Mouse (Mus musculus): Measurements from ENCODE around the gene Hecw2. TPM values are rescaled to one million over a fixed set of nuclear protein-coding genes. Genes with fewer than 3 reads are reported as not detected.

Gene Hecw2
- polyA plus RNA-seq, 2 experiments, result 2.2 to 2.8 TPM

DNA sequence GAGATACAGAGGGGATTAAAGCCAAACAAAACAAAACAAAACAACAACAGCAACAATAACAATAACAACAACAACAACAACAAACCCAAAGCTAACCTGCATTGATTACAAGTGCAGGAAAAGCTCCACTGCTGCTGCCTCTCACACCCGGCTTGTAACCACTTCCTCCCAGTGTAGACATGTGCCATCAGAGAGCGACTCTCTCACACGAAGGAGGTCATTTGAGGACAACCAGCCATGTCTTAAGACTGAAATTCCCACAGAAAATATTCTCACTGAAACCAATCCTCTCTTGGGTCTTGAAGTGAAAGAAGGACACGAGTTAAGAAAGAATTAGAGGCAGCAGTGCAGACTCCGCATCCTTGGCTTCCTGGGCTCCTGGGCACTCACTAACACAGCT, 319.0 kb downstream of the Hecw2 start:
- H3K36me3 ChIP-seq (ENCODE audit: control insufficient read depth, insufficient read depth, low read length), result no peaks in the 10 kb centered on the region
- WGBS, result 81% methylated on average over 5 of the region's 5 CpGs
- no peaks in the 10 kb centered on the region for H3K4me1 ChIP-seq (ENCODE audit: control insufficient read depth, insufficient read depth, low read length)
- DNase-seq (ENCODE audit: low spot score), result no peak
- ATAC-seq (ENCODE audit: low FRiP score, low read depth), result no peak
- H3K9me3 ChIP-seq (ENCODE audit: control insufficient read depth, low read length), result no peaks in the 10 kb centered on the region
- H3K9ac ChIP-seq (ENCODE audit: low read depth, low read length, severe bottlenecking), result no peak overlapping the region
- H3K27me3 ChIP-seq (ENCODE audit: control insufficient read depth, insufficient read depth, low read length), result no peaks in the 10 kb centered on the region
- no peak overlapping the region for H3K4me2 ChIP-seq (replicated peaks; ENCODE audit: low read depth, low read length, severe bottlenecking)
- H3K4me3 ChIP-seq (replicated peaks; ENCODE audit: low read length), result no peak overlapping the region
- no peak for TF ChIP-seq POLR2A (IDR thresholded peaks at IDR 0.05; ENCODE audit: borderline replicate concordance, extremely low read depth, insufficient read depth, insufficient read length)
- H3K27ac ChIP-seq (replicated peaks; ENCODE audit: low read depth, low read length), result no peak overlapping the region

- no peak overlapping the region for H3K4me2 ChIP-seq (replicated peaks; ENCODE audit: low read depth, low read length, severe bottlenecking)
- DNase-seq (ENCODE audit: low spot score), result no peak
- no peaks in the 10 kb centered on the region for H3K27me3 ChIP-seq (ENCODE audit: control insufficient read depth, insufficient read depth, low read length)
- no peaks in the 10 kb centered on the region for H3K36me3 ChIP-seq (ENCODE audit: control insufficient read depth, insufficient read depth, low read length)
- H3K4me3 ChIP-seq (replicated peaks; ENCODE audit: low read length), result no peak overlapping the region
- no peaks in the 10 kb centered on the region for H3K9me3 ChIP-seq (ENCODE audit: control insufficient read depth, low read length)
- no peak overlapping the region for H3K27ac ChIP-seq (replicated peaks; ENCODE audit: low read depth, low read length)
- H3K4me1 ChIP-seq (ENCODE audit: control insufficient read depth, insufficient read depth, low read length), result no peaks in the 10 kb centered on the region
- WGBS, result 86% methylated on average over 2 of the region's 2 CpGs
- H3K9ac ChIP-seq (ENCODE audit: low read depth, low read length, severe bottlenecking), result no peak overlapping the region
- no peak for ATAC-seq (ENCODE audit: low FRiP score, low read depth)
- no peak for TF ChIP-seq POLR2A (IDR thresholded peaks at IDR 0.05; ENCODE audit: borderline replicate concordance, extremely low read depth, insufficient read depth, insufficient read length)
Observed at GRCm38 (mm10) chr1:53867316-53867715, 327.7 kb downstream of the Hecw2 start.

DNA sequence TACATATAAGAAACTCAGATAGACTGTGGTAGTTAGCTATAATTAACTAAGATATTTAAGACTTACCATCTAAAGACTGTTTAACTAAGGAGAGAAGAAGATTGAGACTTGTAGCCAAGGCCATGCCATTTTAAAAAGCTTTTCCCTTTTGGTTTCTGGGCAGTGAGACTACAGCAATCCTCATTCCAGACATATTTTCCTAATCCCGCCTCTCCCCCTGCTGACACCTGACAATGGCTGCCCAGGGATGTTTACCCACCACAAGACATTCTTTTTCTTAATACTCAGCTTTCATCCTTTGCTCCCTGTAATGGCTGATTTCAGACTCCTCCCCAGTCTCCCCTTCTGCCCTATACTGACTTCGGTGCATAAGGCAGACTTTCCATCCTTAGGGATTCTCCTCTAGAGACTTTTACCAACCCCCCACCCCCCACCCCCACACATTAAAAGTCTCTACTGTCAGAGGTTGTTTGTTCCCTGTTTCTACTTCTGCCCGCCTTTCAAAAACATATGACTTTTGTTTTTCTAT, 328.5 kb downstream of the Hecw2 start:
- H3K27ac ChIP-seq (replicated peaks; ENCODE audit: low read depth, low read length), result no peak overlapping the region
- no peaks in the 10 kb centered on the region for H3K36me3 ChIP-seq (ENCODE audit: control insufficient read depth, insufficient read depth, low read length)
- DNase-seq (ENCODE audit: low spot score), result no peak
- no peaks in the 10 kb centered on the region for H3K4me1 ChIP-seq (ENCODE audit: control insufficient read depth, insufficient read depth, low read length)
- no peaks in the 10 kb centered on the region for H3K27me3 ChIP-seq (ENCODE audit: control insufficient read depth, insufficient read depth, low read length)
- no peak overlapping the region for H3K9ac ChIP-seq (ENCODE audit: low read depth, low read length, severe bottlenecking)
- no peak overlapping the region for H3K4me2 ChIP-seq (replicated peaks; ENCODE audit: low read depth, low read length, severe bottlenecking)
- no peak for TF ChIP-seq POLR2A (IDR thresholded peaks at IDR 0.05; ENCODE audit: borderline replicate concordance, extremely low read depth, insufficient read depth, insufficient read length)
- H3K4me3 ChIP-seq (replicated peaks; ENCODE audit: low read length), result no peak overlapping the region
- H3K9me3 ChIP-seq (ENCODE audit: control insufficient read depth, low read length), result no peaks in the 10 kb centered on the region
- no peak for ATAC-seq (ENCODE audit: low FRiP score, low read depth)
- 43% methylated on average over 3 of the region's 3 CpGs for WGBS

DNA sequence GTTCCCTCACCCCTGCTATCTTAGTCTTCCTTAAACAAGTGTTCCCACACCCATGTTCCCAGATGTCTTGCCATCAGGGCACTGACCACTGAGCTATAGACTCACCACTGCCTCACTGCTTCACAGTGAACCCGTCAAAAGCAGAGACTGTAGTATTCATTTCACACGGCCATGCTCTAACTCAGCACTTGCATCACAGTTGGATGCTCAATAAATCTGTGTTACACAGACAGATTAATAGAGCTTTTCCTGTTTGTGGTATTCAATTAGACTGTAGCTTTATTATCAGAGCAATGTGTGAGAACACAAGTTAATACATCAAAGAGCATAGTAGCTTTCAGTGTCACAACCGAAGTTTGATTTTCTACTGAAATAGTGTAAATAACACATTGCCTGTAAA, 330.9 kb downstream of the Hecw2 start:
- Histone ChIP-seq H3K4me1 (ENCODE audit: control insufficient read depth, insufficient read depth, low read length) (no peaks in the 10 kb centered on the region), H3K4me3 (replicated peaks; ENCODE audit: low read length) (no peak overlapping the region), H3K27ac (replicated peaks; ENCODE audit: low read depth, low read length) (no peak overlapping the region), H3K4me2 (replicated peaks; ENCODE audit: low read depth, low read length, severe bottlenecking) (no peak overlapping the region), H3K27me3 (ENCODE audit: control insufficient read depth, insufficient read depth, low read length) (no peaks in the 10 kb centered on the region), H3K36me3 (ENCODE audit: control insufficient read depth, insufficient read depth, low read length) (no peaks in the 10 kb centered on the region), H3K9me3 (ENCODE audit: control insufficient read depth, low read length) (no peaks in the 10 kb centered on the region), H3K9ac (ENCODE audit: low read depth, low read length, severe bottlenecking) (no peak overlapping the region)
- WGBS, result 33% methylated on average over 3 of the region's 3 CpGs
- no peak for TF ChIP-seq POLR2A (IDR thresholded peaks at IDR 0.05; ENCODE audit: borderline replicate concordance, extremely low read depth, insufficient read depth, insufficient read length)
- ATAC-seq (ENCODE audit: low FRiP score, low read depth) (no peak), DNase-seq (ENCODE audit: low spot score) (no peak)

GRCm38 (mm10) chr1:53860611-53861010, 334.4 kb downstream of the Hecw2 start:
- WGBS, result 62% methylated on average over 3 of the region's 3 CpGs
- Histone ChIP-seq H3K9ac (ENCODE audit: low read depth, low read length, severe bottlenecking) (no peak overlapping the region), H3K4me1 (ENCODE audit: control insufficient read depth, insufficient read depth, low read length) (no peaks in the 10 kb centered on the region), H3K36me3 (ENCODE audit: control insufficient read depth, insufficient read depth, low read length) (no peaks in the 10 kb centered on the region), H3K9me3 (ENCODE audit: control insufficient read depth, low read length) (no peaks in the 10 kb centered on the region), H3K27me3 (ENCODE audit: control insufficient read depth, insufficient read depth, low read length) (no peaks in the 10 kb centered on the region), H3K4me3 (replicated peaks; ENCODE audit: low read length) (no peak overlapping the region), H3K4me2 (replicated peaks; ENCODE audit: low read depth, low read length, severe bottlenecking) (no peak overlapping the region), H3K27ac (replicated peaks; ENCODE audit: low read depth, low read length) (no peak overlapping the region)
- ATAC-seq (ENCODE audit: low FRiP score, low read depth) (no peak), DNase-seq (ENCODE audit: low spot score) (no peak)
- TF ChIP-seq POLR2A (IDR thresholded peaks at IDR 0.05; ENCODE audit: borderline replicate concordance, extremely low read depth, insufficient read depth, insufficient read length), result no peak

GRCm38 (mm10) chr1:53859175-53859574, 335.8 kb downstream of the Hecw2 start:
- no peak overlapping the region for H3K4me3 ChIP-seq (replicated peaks; ENCODE audit: low read length)
- ATAC-seq (ENCODE audit: low FRiP score, low read depth) (no peak), DNase-seq (ENCODE audit: low spot score) (no peak)
- H3K27ac ChIP-seq (replicated peaks; ENCODE audit: low read depth, low read length), result no peak overlapping the region
- no peaks in the 10 kb centered on the region for H3K36me3 ChIP-seq (ENCODE audit: control insufficient read depth, insufficient read depth, low read length)
- no peak overlapping the region for H3K4me2 ChIP-seq (replicated peaks; ENCODE audit: low read depth, low read length, severe bottlenecking)
- no peaks in the 10 kb centered on the region for H3K4me1 ChIP-seq (ENCODE audit: control insufficient read depth, insufficient read depth, low read length)
- no peak overlapping the region for H3K9ac ChIP-seq (ENCODE audit: low read depth, low read length, severe bottlenecking)
- TF ChIP-seq POLR2A (IDR thresholded peaks at IDR 0.05; ENCODE audit: borderline replicate concordance, extremely low read depth, insufficient read depth, insufficient read length), result no peak
- no peaks in the 10 kb centered on the region for H3K9me3 ChIP-seq (ENCODE audit: control insufficient read depth, low read length)
- H3K27me3 ChIP-seq (ENCODE audit: control insufficient read depth, insufficient read depth, low read length), result no peaks in the 10 kb centered on the region

All from limb, embryonic 14.5 days (tissue).